Mouse (Mus musculus): ENCODE results near the gene Ino80.

Gene Ino80

GRCm38 (mm10) chr2:119324576-119325318, 152.7 kb downstream of the Ino80 start:
- DNase-seq (ENCODE audit: low read depth in 2 of 2, low spot score in 2 of 2), result peak in 1 of 2 experiments; percentile 8

DNA sequence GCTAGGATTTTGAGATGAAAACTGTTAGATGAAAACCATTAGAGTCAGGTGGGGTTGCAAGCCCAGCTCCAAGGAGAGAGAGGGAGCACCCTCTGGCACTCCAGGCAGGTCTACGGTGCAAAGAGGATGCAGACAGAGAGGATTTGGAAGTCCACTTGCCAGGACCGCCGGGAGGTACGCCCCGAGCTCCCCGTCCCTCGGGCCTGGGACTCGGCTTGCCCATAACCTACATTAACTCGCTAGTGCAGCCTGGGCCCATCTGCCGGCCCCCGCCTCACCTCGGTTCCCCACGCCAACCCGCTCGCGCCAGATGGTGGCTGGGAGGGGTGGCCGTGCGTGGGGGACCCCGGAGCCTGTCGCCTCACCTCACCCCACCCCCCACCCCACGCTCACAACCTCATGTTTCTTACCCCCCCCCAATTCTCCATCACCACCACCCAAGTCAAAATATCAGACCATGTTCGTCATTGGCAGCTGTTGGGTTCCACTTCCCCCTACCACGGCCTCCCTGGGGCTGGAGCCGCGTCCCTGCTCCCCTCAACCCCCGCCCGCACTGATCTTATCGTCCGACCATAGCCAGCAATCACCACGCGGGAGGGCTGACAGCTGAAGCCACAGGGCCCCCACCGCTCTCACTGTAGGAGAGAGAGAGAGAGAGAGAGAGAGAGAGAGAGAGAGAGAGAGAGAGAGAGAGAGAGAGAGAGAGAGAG, 153.5 kb downstream of the Ino80 start:
- no peak for DNase-seq (ENCODE audit: low read depth in 2 of 2, low spot score in 2 of 2)
